In genomic region chr9:120777501-120777900, GRCm38 (mm10) we compare ENCODE assay signal across 9 mouse cellular contexts.
A peak's percentile ranks its signal among the peaks of the same experiment; 100 is the strongest.
DNase-seq lines count a peak whose midpoint lies in the region; ATAC-seq lines count a peak whose summit lies in the region.
"Had no signal": no experiment of that assay in that cellular context is flagged by ENCODE, and none has a peak within 500 bp of the region (broad histone marks: within the 10 kb centered on the region; RNA-seq: fewer than 3 reads in every experiment).

No protein-coding gene starts in this region.

- intact Hi-C loops in left cerebral cortex, postnatal 36 days (cut with DNase I), result loop anchor here (5.0 kb wide), 4 partner anchors 75 to 175 kb away; no protein-coding TSS in a partner anchor

- H3K4me1 ChIP-seq in embryonic facial prominence, embryonic 14.5 days (ENCODE audit: control insufficient read depth, insufficient read depth, low read length), result peaks cover 5% of the 10 kb centered on the region; the same call in 1 of the 2 replicates
- no peaks in the 10 kb centered on the region for H3K4me1 ChIP-seq in forebrain, embryonic 15.5 days
- no peaks in the 10 kb centered on the region for H3K4me1 ChIP-seq in midbrain, embryonic 15.5 days

- WGBS in embryonic facial prominence, embryonic 14.5 days, result 78% methylated on average over 10 of the region's 10 CpGs
- WGBS in forebrain, embryonic 15.5 days, result 85% methylated on average over 10 of the region's 10 CpGs
- 79% methylated on average over 10 of the region's 10 CpGs for WGBS in midbrain, embryonic 15.5 days

- H3K9me3 ChIP-seq in embryonic facial prominence, embryonic 14.5 days (ENCODE audit: control insufficient read depth, low read length), result no peaks in the 10 kb centered on the region
- no peaks in the 10 kb centered on the region for H3K9me3 ChIP-seq in forebrain, embryonic 15.5 days
- no peaks in the 10 kb centered on the region for H3K9me3 ChIP-seq in midbrain, embryonic 15.5 days

- H3K27ac ChIP-seq in embryonic facial prominence, embryonic 14.5 days (replicated peaks; ENCODE audit: low read depth, low read length), result peak overlapping the region; percentile 71; the same call in 1 of the 2 replicates
- H3K27ac ChIP-seq in forebrain, embryonic 15.5 days (replicated peaks), result no peak overlapping the region
- no peak overlapping the region for H3K27ac ChIP-seq in midbrain, embryonic 15.5 days

- ATAC-seq in embryonic facial prominence, embryonic 14.5 days (ENCODE audit: low read depth), result no peak
- no peak for ATAC-seq in forebrain, embryonic 15.5 days (replicated peaks)
- no peak for ATAC-seq in midbrain, embryonic 15.5 days (replicated peaks)

- no peak overlapping the region for H3K9ac ChIP-seq in embryonic facial prominence, embryonic 14.5 days (ENCODE audit: low read depth, low read length)
- no peak overlapping the region for H3K9ac ChIP-seq in forebrain, embryonic 15.5 days (replicated peaks)
- no peak overlapping the region for H3K9ac ChIP-seq in midbrain, embryonic 15.5 days
- H3K9ac ChIP-seq: liver, embryonic 14.5 days had no signal

- peak; percentile 40 for DNase-seq in 416B (ENCODE audit: low read depth)
- DNase-seq in embryonic facial prominence, embryonic 14.5 days (ENCODE audit: low spot score), result peak; percentile 33
- DNase-seq in induced T-regulatory cell, adult 2 months (ENCODE audit: low read depth), result peak; percentile 22
- peak; percentile 50 to 71 for DNase-seq in lung, adult 18-20 months
- DNase-seq in left cerebral cortex, postnatal 36 days (ENCODE audit: low spot score in 2 of 2), result no peak
- no peak for DNase-seq in cerebellum, postnatal 14 days

- H3K27me3 ChIP-seq in embryonic facial prominence, embryonic 14.5 days (replicated peaks; ENCODE audit: control insufficient read depth, insufficient read depth, low read length), result no peaks in the 10 kb centered on the region
- no peaks in the 10 kb centered on the region for H3K27me3 ChIP-seq in forebrain, embryonic 15.5 days
- H3K27me3 ChIP-seq in midbrain, embryonic 15.5 days (replicated peaks), result no peaks in the 10 kb centered on the region

- H3K4me3 ChIP-seq in embryonic facial prominence, embryonic 14.5 days (ENCODE audit: low read depth, low read length), result no peak overlapping the region
- no peak overlapping the region for H3K4me3 ChIP-seq in forebrain, embryonic 15.5 days
- no peak overlapping the region for H3K4me3 ChIP-seq in midbrain, embryonic 15.5 days

- no peak overlapping the region for H3K4me2 ChIP-seq in embryonic facial prominence, embryonic 14.5 days (ENCODE audit: low read depth, low read length)
- H3K4me2 ChIP-seq in forebrain, embryonic 15.5 days (replicated peaks), result no peak overlapping the region
- no peak overlapping the region for H3K4me2 ChIP-seq in midbrain, embryonic 15.5 days

- H3K36me3 ChIP-seq in embryonic facial prominence, embryonic 14.5 days (ENCODE audit: control insufficient read depth, insufficient read depth, low read length), result no peaks in the 10 kb centered on the region
- H3K36me3 ChIP-seq in forebrain, embryonic 15.5 days, result no peaks in the 10 kb centered on the region
- no peaks in the 10 kb centered on the region for H3K36me3 ChIP-seq in midbrain, embryonic 15.5 days (replicated peaks)

Comparison
In these comparisons a context has a peak if more than half of its experiments do, and no peak if none do; other contexts are left out.
1. DNase-seq: peak in 416B (single experiment), embryonic facial prominence, embryonic 14.5 days (single experiment), induced T-regulatory cell, adult 2 months (single experiment) and lung, adult 18-20 months (2 of 2); none in left cerebral cortex, postnatal 36 days (0 of 2) and cerebellum, postnatal 14 days (0 of 2).